Mouse (Mus musculus) cerebellum, adult 2 months (tissue): ENCODE measurements at regions not wholly inside any gene's neighbourhood (a gene's known extent, or its start where the extent isn't known, plus 50 kb on each side); places are given as distances from the start of the nearest gene placed in this dataset.

Experiments used
- CTCF ChIP-seq: fragments of 200-500 bp; IDR thresholded peaks from 2 replicates; pipeline ENCODE4 v1.5.1; 2011; ENCODE audit warnings: low read depth, mild to moderate bottlenecking, control low read depth, low read length, moderate library complexity, borderline replicate concordance; ENCODE audit not compliant: insufficient read depth
- POLR2A ChIP-seq: fragments of 200-500 bp; IDR thresholded peaks from 2 replicates; pipeline ENCODE4 v1.6.1; 2011; ENCODE audit warnings: low read length, control low read depth, borderline replicate concordance; ENCODE audit not compliant: insufficient read depth

GRCm38 (mm10) chr11:111767012-111767392 lies 701.0 kb downstream of the Kcnj2 start:
- TF ChIP-seq POLR2A: no peak
- no peak for TF ChIP-seq CTCF
